Mouse (Mus musculus): ENCODE measurements around the gene Kmt2e. TPM values are rescaled to one million over a fixed set of nuclear protein-coding genes. Genes with fewer than 3 reads are reported as not detected.

The Kmt2e gene
- polyA plus RNA-seq, 1 experiment from 2014 or later: 27.5 TPM

GRCm38 (mm10) chr5:23519679-23520078 is 85.4 kb downstream of the Kmt2e start:
- 82% methylated on average over 3 of the region's 3 CpGs for WGBS (ENCODE audit: insufficient replicate concordance)
- Histone ChIP-seq H3K36me3 (replicated peaks; ENCODE audit: insufficient read depth, low read length) (peaks cover 14% of the 10 kb centered on the region), H3K9me3 (ENCODE audit: low read length) (no peaks in the 10 kb centered on the region), H3K27ac (ENCODE audit: low read depth) (no peak overlapping the region), H3K27me3 (ENCODE audit: insufficient read depth, low read length) (no peaks in the 10 kb centered on the region), H3K4me3 (ENCODE audit: low read depth, low read length) (no peak overlapping the region), H3K9ac (replicated peaks) (no peak overlapping the region), H3K4me1 (ENCODE audit: insufficient read depth) (no peaks in the 10 kb centered on the region), H3K4me2 (ENCODE audit: low read depth, low read length) (no peak overlapping the region)
- no peak for TF ChIP-seq CTCF (IDR thresholded peaks at IDR 0.05; ENCODE audit: low read depth)
- TF ChIP-seq EP300 (IDR thresholded peaks at IDR 0.05; ENCODE audit: low read depth): no peak
- ATAC-seq (no peak), DNase-seq (no peak)

GRCm38 (mm10) chr5:23521645-23522044 is 87.4 kb downstream of the Kmt2e start:
- ATAC-seq (no peak), DNase-seq (no peak)
- Histone ChIP-seq H3K27ac (ENCODE audit: low read depth) (no peak overlapping the region), H3K9ac (replicated peaks) (no peak overlapping the region), H3K27me3 (ENCODE audit: insufficient read depth, low read length) (no peaks in the 10 kb centered on the region), H3K36me3 (replicated peaks; ENCODE audit: insufficient read depth, low read length) (peaks cover 25% of the 10 kb centered on the region), H3K4me1 (ENCODE audit: insufficient read depth) (no peaks in the 10 kb centered on the region), H3K4me3 (ENCODE audit: low read depth, low read length) (no peak overlapping the region), H3K4me2 (ENCODE audit: low read depth, low read length) (no peak overlapping the region), H3K9me3 (ENCODE audit: low read length) (no peaks in the 10 kb centered on the region)
- 88% methylated on average over 1 of the region's 1 CpGs for WGBS (ENCODE audit: insufficient replicate concordance)
- TF ChIP-seq EP300 (IDR thresholded peaks at IDR 0.05; ENCODE audit: low read depth): no peak
- no peak for TF ChIP-seq CTCF (IDR thresholded peaks at IDR 0.05; ENCODE audit: low read depth)

- Histone ChIP-seq H3K4me2 (ENCODE audit: low read depth, low read length) (no peak overlapping the region), H3K4me3 (ENCODE audit: low read depth, low read length) (no peak overlapping the region), H3K36me3 (replicated peaks; ENCODE audit: insufficient read depth, low read length) (peaks cover 25% of the 10 kb centered on the region), H3K9me3 (ENCODE audit: low read length) (no peaks in the 10 kb centered on the region), H3K27me3 (ENCODE audit: insufficient read depth, low read length) (no peaks in the 10 kb centered on the region), H3K4me1 (ENCODE audit: insufficient read depth) (no peaks in the 10 kb centered on the region), H3K27ac (ENCODE audit: low read depth) (no peak overlapping the region), H3K9ac (replicated peaks) (no peak overlapping the region)
- TF ChIP-seq CTCF (IDR thresholded peaks at IDR 0.05; ENCODE audit: low read depth) (no peak), EP300 (IDR thresholded peaks at IDR 0.05; ENCODE audit: low read depth) (no peak)
- DNase-seq: no peak
- no peak for ATAC-seq
- 75% methylated on average over 3 of the region's 3 CpGs for WGBS (ENCODE audit: insufficient replicate concordance)
Observed at GRCm38 (mm10) chr5:23523936-23524335, 89.7 kb downstream of the Kmt2e start.

- DNase-seq (no peak), ATAC-seq (no peak)
- no peak for TF ChIP-seq EP300 (IDR thresholded peaks at IDR 0.05; ENCODE audit: low read depth)
- TF ChIP-seq CTCF (IDR thresholded peaks at IDR 0.05; ENCODE audit: low read depth): no peak
- no peak overlapping the region for H3K4me2 ChIP-seq (ENCODE audit: low read depth, low read length)
- no peaks in the 10 kb centered on the region for H3K4me1 ChIP-seq (ENCODE audit: insufficient read depth)
- no peak overlapping the region for H3K9ac ChIP-seq (replicated peaks)
- H3K27ac ChIP-seq (ENCODE audit: low read depth): no peak overlapping the region
- H3K27me3 ChIP-seq (ENCODE audit: insufficient read depth, low read length): no peaks in the 10 kb centered on the region
- H3K4me3 ChIP-seq (ENCODE audit: low read depth, low read length): no peak overlapping the region
- peaks cover 25% of the 10 kb centered on the region for H3K36me3 ChIP-seq (replicated peaks; ENCODE audit: insufficient read depth, low read length)
- H3K9me3 ChIP-seq (ENCODE audit: low read length): no peaks in the 10 kb centered on the region
- 69% methylated on average over 3 of the region's 3 CpGs for WGBS (ENCODE audit: insufficient replicate concordance)
Observed at GRCm38 (mm10) chr5:23524621-23525020, 90.4 kb downstream of the Kmt2e start.

- no peak for ATAC-seq
Observed at GRCm38 (mm10) chr5:23531100-23531499, 96.9 kb downstream of the Kmt2e start.

GRCm38 (mm10) chr5:23531541-23532096 is 97.4 kb downstream of the Kmt2e start:
- H3K9ac ChIP-seq (replicated peaks): no peak overlapping the region
- DNase-seq (no peak), ATAC-seq (no peak)
- whole genome bisulfite sequencing (ENCODE audit: insufficient replicate concordance): 74% methylated on average over 7 of the region's 7 CpGs
- H3K4me2 ChIP-seq (ENCODE audit: low read depth, low read length): no peak overlapping the region
- TF ChIP-seq CTCF (IDR thresholded peaks at IDR 0.05; ENCODE audit: low read depth): no peak
- no peak for TF ChIP-seq EP300 (IDR thresholded peaks at IDR 0.05; ENCODE audit: low read depth)
- H3K4me3 ChIP-seq (ENCODE audit: low read depth, low read length): no peak overlapping the region
- no peaks in the 10 kb centered on the region for H3K9me3 ChIP-seq (ENCODE audit: low read length)
- H3K4me1 ChIP-seq (ENCODE audit: insufficient read depth): no peaks in the 10 kb centered on the region
- H3K27ac ChIP-seq (ENCODE audit: low read depth): no peak overlapping the region
- H3K27me3 ChIP-seq (ENCODE audit: insufficient read depth, low read length): no peaks in the 10 kb centered on the region
- peaks cover 7% of the 10 kb centered on the region for H3K36me3 ChIP-seq (replicated peaks; ENCODE audit: insufficient read depth, low read length)

More at GRCm38 (mm10) chr5:23531100-23531499, 96.9 kb downstream of the Kmt2e start:
- TF ChIP-seq EP300 (IDR thresholded peaks at IDR 0.05; ENCODE audit: low read depth) (no peak), CTCF (IDR thresholded peaks at IDR 0.05; ENCODE audit: low read depth) (no peak)
- Histone ChIP-seq H3K4me2 (ENCODE audit: low read depth, low read length) (no peak overlapping the region), H3K27ac (ENCODE audit: low read depth) (no peak overlapping the region), H3K4me1 (ENCODE audit: insufficient read depth) (no peaks in the 10 kb centered on the region), H3K27me3 (ENCODE audit: insufficient read depth, low read length) (no peaks in the 10 kb centered on the region), H3K36me3 (replicated peaks; ENCODE audit: insufficient read depth, low read length) (peaks cover 10% of the 10 kb centered on the region), H3K9me3 (ENCODE audit: low read length) (no peaks in the 10 kb centered on the region), H3K4me3 (ENCODE audit: low read depth, low read length) (no peak overlapping the region), H3K9ac (replicated peaks) (no peak overlapping the region)
- WGBS (ENCODE audit: insufficient replicate concordance): 81% methylated on average over 6 of the region's 6 CpGs
- DNase-seq: no peak
